Mouse (Mus musculus): Measurements from ENCODE around the gene Lmnb2.

The Lmnb2 gene

DNA sequence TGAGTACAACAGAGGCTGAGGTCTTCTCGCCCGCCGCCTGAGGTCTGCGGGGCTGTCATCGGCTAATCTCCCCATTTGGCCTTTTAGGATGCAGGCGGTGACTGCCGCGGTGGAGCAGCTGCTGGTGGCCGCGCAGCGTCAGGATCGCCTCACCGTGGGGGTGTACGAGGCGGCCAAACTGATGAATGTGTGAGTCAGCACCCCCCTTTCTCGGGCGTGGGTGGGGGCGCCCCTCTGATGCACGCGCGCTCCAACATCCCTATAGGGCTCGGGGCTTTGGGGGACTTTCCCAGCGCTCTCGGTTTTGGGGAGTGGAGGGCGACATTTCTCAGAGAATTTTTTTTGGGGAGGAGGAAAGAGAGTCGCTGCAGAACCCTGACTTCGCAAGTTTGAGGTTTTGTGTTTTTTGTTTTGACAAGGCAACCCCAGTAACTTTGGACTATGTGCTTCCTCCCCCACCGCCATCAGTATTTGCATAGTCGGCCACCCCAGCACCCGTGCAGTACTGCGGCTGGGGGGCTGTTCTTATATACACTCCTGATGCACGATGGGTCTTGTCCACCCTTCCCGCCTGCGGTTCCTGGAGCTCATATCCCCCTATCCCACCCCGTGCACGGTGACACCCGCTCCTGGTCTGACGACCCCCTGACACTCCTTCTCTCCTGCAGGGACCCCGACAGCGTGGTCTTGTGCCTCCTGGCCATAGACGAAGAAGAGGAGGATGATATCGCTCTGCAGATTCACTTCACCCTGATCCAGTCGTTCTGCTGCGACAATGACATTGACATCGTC is 12.5 kb upstream of the Lmnb2 start:
- in situ Hi-C loops (cut with MboI, MseI): no loop called here

DNA sequence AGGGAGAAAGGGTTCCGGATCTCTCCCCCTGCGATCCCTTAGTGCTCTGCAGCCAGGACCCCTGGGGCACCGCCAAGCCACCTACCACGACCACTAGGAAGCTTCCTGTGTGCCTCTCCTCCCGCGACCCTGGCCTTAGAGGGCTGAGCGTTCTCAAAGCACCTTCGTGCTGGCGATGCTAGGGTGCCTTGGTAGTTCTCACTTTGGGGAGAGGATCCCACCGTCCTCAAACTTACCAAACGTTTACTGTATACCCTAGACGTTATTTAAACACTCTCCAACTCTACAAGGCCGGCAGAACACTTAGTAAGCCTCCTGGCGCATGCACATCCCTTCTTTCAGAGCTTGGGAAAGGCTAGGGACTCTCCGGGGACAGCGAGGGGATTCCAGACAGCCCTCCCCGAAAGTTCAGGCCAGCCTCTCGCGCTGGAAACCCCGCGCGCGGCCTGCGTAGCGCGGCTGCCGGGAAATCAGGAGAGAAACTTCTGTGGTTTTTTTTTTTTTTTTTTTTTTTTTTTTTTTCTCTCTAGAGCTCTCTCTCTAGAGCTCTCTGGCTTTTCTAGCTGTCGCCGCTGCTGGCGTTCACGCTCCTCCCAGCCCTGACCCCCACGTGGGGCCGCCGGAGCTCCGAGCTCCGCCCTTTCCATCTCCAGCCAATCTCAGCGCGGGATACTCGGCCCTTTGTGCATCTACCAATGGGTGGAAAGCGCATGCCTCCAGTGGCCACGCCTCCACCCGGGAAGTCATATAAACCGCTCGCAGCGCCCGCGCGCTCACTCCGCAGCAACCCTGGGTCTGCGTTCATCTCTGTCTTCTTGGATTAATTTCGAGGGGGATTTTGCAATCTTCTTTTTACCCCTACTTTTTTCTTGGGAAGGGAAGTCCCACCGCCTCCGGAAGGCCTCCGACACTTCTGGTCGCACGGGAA is 11.5 kb upstream of the Lmnb2 start, which contains the start of gene Gadd45b:
Gene Gadd45b, plus strand, starts transcription at position 775 of the 928 bp plus-strand sequence.
- in situ Hi-C loops (cut with MboI, MseI): loop anchor here (5.0 kb wide), 1 partner anchor 58 kb away; no protein-coding TSS in a partner anchor

DNA sequence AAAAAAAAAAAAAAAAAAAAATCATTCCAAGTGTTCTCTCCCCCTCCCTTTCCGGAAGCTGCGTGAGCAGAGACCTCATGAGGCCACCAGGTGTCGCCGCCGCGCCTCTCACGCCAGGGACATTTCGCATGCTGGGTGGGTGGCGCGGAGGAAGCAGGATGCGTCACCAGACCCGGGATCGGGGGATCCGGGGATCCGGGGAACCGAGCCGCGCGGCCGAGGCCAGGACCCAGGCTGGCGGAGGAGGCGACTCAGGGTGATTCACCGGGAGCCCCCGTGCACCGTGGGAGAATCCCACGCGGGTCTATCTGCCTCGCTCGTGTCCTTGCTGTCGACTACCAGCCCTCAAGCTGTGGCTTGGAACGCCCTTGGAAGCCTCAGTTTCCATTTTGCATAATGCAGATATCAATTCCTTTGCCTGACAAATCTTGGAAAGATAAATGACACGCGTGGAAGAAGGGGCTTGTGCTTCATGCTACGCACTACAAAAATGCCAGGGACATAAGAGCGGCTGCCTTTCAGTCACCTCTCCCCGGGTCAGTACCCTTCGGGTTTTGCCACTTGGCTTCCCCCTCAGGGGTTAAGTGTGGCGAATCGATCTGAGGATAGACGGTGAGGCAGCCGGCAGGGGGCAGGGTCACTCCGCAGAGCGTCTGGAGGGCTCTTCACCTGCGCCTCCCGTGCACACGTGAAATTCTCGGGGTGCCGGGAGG is 10.7 kb upstream of the Lmnb2 start:
- in situ Hi-C loops (cut with MboI, MseI): loop anchor here (5.0 kb wide), 1 partner anchor 59 kb away; no protein-coding TSS in a partner anchor

DNA sequence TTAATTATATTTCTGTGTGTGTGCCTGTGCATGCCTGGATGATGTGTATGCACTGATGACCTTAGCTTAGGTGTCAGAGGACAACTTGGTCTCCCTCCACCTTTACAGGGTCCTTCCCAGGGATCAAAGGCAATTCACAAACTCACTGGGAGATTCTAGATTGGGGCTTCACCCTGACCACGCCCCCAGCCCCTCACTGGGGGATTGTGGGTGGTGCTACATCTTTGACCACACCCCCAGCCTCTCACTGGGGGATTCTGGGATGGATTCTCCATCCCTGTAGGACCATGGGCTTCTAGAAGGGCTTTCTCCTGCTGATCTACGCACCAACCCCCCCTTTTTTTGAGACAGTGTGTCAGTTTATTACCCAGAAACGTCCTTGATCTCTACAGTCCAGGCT is 7.4 kb upstream of the Lmnb2 start:
- in situ Hi-C loops (cut with MboI, MseI): loop anchor here (5.0 kb wide), 1 partner anchor 62 kb away; no protein-coding TSS in a partner anchor

DNA sequence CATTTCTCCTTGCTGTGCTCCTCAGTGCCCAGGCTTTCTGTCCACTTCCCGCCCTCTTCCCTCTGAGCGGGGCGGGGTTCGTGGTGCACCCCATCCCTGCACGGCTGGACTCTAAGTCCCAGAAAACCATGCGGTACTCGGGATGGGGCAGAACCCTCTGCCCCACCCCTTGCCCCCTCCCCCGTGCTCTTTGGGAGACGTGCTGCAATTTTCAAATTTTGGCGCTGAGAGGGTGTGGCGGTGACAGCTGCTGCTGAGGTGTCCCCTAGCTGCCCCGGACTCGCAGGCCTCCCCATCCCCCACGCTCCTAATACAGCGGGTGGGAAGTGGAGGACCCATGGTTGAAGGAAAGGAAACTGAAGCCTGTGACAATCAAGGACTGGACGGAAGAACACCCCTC is 3.9 kb upstream of the Lmnb2 start:
- in situ Hi-C loops (cut with MboI, MseI): no loop called here

DNA sequence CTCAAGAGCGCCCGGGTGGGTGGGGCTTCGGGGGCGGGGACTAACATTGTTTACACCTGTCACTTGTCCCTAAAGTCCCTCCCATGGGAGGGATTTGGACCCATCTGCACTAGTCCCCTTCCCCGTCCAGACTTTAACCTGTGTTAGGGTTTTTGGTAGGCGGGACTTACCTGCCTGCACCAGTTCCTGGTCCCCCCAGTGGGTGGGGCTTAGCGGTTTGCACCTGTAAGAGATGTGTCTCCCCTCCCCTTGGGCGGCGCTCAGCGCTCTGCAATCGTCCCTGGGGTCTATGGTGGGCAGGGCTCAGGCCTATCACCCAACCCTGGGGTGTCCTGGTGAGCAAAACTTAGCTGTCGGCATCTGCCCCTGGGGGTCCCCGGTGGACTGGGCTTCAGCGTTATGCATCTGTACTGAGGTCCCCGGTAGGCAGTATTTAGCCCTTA is 688 bp downstream of the Lmnb2 start:
- in situ Hi-C loops (cut with MboI, MseI): no loop called here

DNA sequence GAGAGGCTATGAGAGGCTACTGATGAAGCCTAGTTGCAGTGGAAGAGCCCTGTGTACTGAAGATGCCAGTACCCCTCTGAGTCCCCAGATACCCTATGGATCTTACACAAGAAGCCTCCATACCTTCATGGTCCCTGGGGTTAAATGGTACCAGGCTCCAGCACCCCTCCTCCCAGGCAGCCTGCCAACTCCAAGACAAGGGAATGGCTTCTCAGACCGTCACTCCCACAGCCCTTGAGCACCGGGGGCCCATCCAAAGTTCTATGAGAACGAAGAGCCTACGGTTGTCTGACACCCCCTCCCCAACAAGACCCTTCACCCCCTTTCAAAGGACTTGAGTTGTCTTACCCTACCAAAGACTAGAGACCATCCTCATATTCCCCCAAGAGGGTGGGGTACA is 2.3 kb downstream of the Lmnb2 start:
- in situ Hi-C loops (cut with MboI, MseI): no loop called here

DNA sequence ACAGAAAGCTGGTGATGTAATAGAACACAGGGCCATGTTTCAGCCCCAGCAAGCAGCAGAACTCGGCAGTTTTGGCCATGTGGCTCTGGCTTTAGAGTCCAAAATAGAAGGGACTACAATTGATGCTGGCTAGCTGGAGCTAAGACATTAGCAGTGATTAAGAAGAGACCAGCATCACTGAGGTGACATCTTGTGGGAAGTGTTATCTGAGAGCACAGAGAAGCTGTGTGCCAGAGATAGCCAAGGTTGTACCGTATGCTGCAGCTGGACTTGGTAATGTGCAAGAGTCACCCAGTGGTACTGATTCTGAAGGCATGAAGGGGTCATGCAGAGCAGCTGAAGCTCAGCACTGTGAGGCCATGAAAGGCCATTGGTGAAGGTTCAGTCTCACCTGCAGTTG is 2.8 kb downstream of the Lmnb2 start:
- in situ Hi-C loops (cut with MboI, MseI): no loop called here

DNA sequence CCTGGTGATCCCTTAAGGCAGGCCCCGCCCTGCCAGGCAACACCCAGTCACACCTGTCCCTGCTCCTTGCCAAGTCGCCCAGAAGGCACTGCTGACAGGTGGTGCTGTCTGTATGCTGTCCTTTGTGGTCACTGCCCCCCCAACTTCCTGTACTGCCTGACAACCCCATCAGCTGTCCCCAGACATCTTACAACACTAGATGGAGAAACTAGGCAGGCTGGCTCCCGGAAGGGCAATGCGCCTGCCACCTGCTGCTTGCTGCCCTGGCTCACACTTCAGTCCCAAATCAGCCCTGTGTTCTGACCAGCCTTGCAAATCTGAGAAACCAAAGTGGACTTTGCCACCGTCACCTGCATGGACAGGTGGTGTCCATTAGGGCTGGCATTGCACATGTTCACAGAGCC is 3.8 kb downstream of the Lmnb2 start:
- in situ Hi-C loops (cut with MboI, MseI): no loop called here

DNA sequence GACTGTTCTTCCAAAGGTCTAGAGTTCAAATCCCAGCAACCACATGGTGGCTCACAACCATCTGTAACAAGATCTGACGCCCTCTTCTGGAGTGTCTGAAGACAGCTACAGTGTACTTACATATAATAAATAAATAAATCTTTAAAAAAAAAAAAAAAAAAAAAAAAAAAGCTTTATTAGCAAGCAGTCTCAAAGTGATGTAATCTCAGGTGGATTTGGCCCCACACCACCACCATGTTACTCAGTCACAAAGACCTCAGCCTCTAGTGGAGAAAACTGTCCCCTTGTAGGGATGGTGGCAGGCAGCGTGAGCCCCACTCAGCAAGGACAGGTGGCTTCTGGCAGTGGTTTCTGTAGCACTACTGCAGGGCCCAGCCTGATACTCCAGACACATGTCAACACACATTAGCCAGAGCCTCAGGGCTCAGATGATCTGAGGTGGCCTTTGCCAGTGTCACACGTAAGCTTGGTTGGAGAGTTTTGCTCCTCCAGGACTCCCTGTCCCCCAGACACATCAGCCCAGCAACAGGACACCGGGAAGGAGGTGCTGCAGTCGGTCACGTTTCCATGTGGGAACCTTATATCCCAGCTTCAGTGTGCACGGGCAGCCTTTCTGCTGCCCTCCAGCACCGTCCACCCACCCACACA is 4.6 kb downstream of the Lmnb2 start:
- in situ Hi-C loops (cut with MboI, MseI): no loop called here

DNA sequence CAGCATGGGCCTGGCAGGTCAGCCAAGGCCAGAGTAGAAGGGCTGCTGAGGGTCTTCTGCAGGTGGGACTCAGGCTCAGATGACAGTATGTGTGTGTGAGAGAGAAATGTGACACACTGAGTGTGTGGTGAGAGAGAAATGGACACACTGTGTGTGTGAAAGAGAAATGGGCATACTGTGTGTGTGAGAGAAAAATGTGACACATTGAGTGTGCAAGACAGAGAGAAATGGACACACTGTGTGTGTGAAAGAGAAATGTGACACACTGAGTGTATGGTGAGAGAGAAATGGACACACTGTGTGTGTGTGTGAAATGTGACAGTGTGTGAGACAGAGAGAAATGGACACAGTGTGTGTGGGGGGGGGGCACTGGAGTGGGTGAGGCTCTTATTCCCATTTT is 6.2 kb downstream of the Lmnb2 start:
- in situ Hi-C loops (cut with MboI, MseI): no loop called here

DNA sequence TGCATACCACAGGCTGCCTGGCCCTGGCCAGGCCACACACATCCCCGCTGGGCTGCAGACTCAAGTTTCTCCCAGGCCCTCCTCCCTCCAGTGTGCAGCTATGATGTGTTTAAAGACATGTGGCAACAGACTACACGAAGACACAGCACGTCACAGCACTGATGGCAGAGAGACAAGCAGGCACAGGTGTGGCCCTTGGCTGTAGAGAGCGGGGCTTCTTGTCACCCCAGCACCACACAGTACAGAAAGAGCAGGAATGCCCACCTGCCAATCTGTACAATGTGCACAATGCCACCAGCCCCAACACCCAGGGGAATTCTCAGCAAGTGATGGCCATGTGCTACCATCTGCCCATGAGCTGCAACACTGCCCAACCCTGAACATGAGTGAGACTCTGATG is 6.7 kb downstream of the Lmnb2 start:
- in situ Hi-C loops (cut with MboI, MseI): no loop called here

DNA sequence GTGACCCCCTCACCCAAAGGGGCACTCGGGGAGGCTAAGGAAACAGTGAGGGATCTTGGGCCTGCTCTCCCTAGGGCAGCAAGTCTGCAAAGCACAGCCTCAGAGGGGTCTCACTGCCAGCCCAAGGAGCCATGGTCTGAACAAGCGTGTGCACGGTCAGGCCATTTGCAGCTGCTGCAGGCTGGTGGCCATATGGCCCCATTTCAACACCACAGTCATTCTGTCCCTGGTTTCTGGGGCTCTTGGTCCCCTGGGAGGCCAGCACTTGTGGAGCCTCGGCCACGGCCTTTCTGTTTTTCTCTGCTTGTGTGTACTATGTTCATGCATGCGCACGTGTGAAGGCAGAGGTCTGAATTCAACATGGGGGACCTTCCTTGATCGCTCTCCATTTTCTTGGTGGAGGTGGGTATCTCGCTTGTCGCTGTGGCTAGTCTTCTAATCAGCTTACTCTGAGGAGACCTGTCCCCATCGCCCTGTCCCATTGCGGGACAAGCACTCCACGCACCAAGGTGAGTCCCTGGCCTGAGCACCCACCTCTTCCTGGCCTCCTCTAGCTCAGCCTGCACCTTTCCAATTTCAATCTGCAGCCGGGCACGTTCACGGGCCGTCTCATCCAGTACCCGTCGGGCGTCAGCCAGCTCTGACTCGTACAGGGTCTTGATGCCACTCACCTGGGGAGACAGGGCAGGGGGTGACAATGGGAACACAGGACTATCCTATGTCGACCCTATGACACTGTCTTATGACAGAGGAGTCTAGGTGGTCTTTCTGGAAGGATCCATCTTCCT is 8.5 kb downstream of the Lmnb2 start:
- in situ Hi-C loops (cut with MboI, MseI): no loop called here

DNA sequence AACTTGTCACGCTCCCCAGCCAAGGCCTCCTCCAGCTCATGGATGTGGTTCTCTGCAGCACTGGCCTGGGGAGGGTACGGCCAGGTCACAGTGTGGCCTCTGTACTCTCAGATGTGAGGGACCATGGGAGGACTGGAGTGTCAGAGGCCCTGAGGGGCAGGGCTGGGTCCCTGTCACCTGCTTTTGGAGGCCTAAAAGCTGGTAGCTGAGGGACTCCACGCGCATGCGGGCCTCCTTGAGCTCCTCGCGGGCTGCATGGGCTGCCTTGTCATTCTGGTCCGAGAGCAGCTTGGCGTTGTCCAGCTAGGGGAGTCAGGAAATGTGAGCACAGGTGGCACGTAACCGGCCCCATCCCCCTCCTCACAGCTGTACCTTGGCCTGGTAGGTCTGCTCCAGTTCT is 13.3 kb downstream of the Lmnb2 start:
- in situ Hi-C loops (cut with MboI, MseI): no loop called here

DNA sequence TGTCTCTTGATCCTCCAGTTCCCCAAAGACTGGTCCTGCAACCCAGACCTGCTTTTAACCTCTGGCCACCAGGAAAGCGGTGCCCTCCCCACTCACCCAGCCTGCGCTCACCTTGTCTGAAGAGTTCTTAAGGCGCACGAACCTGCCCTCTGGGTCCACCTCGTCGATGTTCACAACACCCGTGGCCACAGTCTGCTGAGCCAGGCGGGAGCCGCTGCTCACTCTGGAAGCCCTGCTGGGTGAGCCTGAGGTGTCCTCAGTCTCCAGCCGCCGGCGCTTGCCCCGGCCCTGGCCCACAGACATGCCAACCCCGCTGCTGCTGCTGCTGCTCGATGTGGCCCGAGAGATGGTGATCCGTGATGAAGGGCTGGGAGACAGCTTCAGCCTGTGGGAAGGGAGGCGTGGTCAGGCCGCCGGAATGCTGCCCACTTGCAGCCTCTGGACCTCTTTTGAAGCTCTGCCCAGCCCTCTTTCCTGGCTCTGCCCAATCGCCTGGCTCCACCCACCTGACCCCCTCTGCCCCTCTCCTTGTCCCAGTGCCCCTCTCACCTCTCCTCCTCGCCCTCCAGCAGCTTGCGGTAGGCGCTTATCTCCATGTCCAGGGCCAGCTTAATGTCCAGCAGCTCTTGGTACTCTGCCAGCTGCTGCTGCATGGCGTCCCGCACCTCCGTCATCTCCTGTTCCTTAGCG is 13.9 kb downstream of the Lmnb2 start:
- in situ Hi-C loops (cut with MboI, MseI): no loop called here

DNA sequence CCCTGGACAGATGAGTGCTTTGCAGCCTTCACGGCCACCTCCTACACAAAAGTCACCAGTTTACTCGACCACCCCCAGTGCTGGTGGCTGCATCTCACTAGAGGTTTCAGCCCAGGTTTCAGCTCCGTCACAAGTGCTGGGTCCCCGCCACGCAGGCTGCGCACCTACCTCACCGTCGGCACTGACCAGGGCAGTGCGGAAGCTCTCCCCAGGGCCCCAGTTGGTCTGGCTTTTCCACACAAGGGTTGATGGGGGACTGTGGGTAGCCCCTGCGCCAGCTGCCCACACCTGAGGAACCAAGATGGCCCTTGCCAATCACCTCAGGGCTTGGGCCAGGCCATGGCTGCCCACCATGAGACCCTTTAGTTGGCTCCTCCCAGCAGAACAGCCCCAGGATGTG is 14.8 kb downstream of the Lmnb2 start:
- in situ Hi-C loops (cut with MboI, MseI): no loop called here

DNA sequence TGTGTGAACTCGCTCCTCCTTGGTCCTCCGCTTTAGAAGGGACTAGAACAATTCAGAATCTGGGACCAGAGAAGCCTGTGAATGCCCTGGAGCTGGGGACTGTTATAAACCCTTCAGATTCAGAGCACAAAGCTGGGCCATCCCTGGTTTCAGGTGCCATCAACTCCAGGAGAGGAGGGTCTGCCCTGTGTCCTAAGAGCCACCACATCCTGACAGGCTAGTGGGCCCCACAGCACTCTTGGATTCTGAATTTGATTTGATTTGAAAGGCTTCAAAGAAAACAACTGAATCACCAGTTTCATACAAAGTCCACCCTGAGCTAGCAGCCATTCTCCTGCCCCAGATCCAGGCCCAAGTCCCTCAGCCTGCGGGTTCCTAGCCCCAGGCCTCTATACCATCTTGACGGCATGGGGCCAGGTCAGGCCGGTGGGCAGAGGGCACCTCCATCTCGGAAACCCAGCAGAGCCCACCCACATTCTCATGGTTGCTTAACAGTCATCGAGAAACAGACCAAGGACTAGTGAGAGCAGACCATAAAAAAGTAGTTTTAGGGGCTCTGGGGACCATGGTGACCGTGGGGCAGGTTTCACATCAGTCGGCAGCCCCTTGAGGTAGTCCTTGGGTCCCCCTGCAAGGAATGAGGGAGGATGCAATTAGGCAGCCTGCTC is 15.6 kb downstream of the Lmnb2 start:
- in situ Hi-C loops (cut with MboI, MseI): no loop called here

DNA sequence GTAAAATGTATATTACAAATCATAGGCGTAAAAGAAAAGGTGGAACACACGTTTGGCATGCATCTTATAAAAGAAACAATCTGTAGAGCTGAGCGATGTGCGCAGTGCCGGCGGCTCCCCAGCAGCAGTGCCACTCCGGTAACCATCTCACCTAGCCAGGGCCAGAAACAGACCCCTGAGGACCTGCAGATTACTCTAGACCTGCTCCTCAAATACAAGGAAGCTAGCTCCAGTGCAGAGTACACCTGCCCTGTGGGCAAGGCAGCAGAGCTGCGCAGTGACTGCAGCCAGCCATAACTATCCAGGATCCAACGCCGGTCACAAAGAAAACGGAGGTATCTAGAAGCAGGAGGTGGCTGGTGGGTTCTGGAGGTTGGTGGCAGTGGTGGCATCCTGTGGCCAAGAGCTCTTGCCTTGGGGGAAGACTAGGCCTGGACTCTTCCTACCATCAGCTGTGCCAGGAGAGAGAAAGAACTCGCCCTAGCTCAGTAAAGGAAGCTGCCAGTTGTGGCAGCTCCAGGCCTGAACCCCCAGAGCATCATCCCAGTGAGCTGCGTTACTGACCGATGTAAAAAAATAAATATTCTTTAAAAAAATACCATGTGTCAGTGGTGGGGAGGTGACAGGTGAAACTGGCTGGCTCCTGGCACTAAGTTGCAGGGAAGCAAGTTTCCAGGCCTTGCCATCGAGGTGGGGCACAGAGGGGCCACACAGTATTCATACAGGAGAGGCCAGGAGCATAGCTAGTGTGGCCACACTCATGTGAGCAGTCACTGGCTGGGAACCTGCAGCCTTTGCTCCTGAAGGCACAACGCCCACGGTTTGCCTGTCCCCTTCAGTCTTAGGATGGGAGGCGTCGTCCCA is 16.4 kb downstream of the Lmnb2 start:
- in situ Hi-C loops (cut with MboI, MseI): no loop called here

All from regulatory T cell (primary cell).